Mouse (Mus musculus): ENCODE measurements at regions not wholly inside any gene's neighbourhood (a gene's known extent, or its start where the extent isn't known, plus 50 kb on each side); places are given as distances from the start of the nearest gene placed in this dataset.

- DNase-seq (ENCODE audit: low spot score) = no peak
- intact Hi-C loops (cut with DNase I) = loop anchor here (10.0 kb wide), 1 partner anchor 224 kb away; no protein-coding TSS in a partner anchor
Observed at GRCm38 (mm10) chr5:91198620-91199019, 59.2 kb downstream of the Areg start.

- DNase-seq (ENCODE audit: low spot score) = no peak
Observed at GRCm38 (mm10) chr5:91200448-91200847, 61.0 kb downstream of the Areg start.

GRCm38 (mm10) chr5:91204225-91205005 is 65.0 kb downstream of the Areg start:
- intact Hi-C loops (cut with DNase I) = no loop called here
- DNase-seq (ENCODE audit: low spot score) = no peak

More at GRCm38 (mm10) chr5:91200448-91200847, 61.0 kb downstream of the Areg start:
- intact Hi-C loops (cut with DNase I) = no loop called here

DNA sequence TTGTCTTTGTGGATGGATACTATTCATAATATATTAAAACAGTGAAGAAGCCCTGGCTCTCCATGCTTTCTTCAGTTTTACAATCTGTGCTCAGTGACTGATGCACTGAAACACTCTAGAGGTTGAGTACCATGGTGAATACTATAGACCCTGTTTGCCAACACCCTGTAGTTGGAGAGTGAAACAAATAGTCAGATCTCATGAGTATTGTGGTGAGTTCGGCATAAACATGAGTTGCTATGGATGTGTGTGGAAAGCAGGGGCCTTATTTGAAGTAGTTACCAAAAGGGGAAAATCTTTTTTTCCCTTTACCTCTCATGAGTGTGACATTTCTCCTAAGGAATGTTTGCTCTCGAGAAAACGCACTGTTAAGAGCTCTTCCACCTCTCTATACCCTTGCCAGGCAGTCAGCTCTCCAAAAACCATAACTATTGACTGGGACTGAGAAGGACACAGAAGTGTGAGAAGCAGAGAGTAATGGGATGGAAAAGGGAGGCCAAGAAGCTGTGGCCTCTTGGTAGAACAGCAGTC is 66.0 kb downstream of the Areg start:
- intact Hi-C loops (cut with DNase I) = no loop called here
- no peak for DNase-seq (ENCODE audit: low spot score)

- DNase-seq (ENCODE audit: low spot score) = no peak
- intact Hi-C loops (cut with DNase I) = no loop called here
Observed at GRCm38 (mm10) chr5:91206569-91207490, 67.4 kb downstream of the Areg start.

DNA sequence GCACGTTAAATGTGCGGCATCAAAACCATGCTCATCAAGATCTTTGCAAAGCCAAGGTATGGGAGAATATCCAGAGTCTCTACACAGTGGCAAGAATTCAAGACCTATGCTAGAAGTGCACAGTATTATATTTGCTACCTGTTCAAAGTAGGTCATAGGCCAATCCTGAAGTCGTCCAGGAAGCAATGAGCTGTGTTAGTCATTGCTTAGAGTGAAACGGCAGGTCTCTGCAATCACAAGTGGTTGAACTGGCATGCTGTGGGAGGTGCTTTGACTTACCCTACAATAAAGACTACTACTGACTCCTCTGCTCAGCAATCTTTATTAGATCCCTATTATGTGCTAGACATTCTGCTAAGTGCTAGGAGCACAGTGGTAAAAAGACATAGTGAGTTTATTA is 80.8 kb downstream of the Areg start:
- DNase-seq (ENCODE audit: low spot score) = no peak
- intact Hi-C loops (cut with DNase I) = no loop called here

DNA sequence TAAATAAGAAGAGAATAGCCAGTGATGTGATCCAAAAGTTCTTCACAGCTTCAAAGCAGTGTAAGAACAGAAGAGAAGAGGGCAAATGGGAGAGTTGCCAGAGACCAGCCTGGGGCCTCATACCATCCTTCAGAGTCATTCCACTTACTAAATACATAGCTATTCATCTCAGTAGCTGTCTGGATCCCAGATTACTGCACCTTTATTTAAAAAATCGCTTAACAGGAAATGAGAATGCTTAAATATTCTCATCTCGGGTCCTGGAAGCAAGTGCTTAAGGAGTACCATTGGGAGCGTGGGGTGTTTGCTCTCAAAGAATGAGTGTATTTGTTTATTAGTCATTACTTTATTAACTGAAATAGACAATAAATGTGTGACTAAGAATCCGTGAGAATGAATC is 102.3 kb downstream of the Areg start:
- intact Hi-C loops (cut with DNase I) = no loop called here
- no peak for DNase-seq (ENCODE audit: low spot score)

DNA sequence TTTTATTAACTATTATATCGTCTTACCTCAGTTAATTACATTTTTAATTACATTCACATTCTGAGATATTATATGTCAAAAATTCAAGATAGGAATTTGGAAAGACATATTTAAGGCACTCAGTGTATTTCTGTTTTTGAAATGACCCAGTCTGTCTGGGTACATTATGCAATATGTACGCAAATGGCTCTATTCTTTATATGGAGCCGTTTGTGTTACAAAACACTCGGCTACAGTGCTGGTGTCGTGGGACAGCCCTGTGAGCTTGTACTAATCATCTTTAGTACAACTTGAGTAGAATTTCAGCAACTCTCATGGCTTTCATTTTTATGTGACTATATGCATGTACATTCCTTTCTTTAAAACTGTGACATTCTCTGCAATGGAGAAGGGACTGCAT is 108.0 kb downstream of the Areg start:
- intact Hi-C loops (cut with DNase I) = no loop called here
- DNase-seq (ENCODE audit: low spot score) = no peak

DNA sequence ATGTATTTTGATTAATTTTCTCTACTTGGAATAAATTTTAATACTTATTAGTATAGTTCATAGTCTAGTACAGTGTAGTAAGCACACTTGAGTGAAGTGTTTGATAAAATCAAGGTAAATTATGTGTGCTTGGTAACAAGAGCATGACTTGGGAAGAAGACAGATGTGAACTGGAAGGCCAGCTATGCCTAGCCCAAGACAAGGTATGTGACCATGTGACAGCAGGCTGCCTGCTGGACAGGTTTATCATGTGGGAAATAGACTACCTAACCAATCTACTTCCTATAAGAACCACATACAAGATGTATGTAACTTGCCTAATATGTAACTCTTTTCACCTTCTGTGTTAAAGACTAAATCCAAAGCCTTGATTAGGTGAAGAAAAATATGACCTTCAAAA is 122.5 kb downstream of the Areg start:
- intact Hi-C loops (cut with DNase I) = no loop called here
- no peak for DNase-seq (ENCODE audit: low spot score)

- no peak for DNase-seq (ENCODE audit: low spot score)
- intact Hi-C loops (cut with DNase I) = no loop called here
Observed at GRCm38 (mm10) chr5:91262526-91262925, 123.1 kb downstream of the Areg start.

- intact Hi-C loops (cut with DNase I) = no loop called here
- no peak for DNase-seq (ENCODE audit: low spot score)
Observed at GRCm38 (mm10) chr5:91270747-91271146, 131.3 kb downstream of the Areg start.

DNA sequence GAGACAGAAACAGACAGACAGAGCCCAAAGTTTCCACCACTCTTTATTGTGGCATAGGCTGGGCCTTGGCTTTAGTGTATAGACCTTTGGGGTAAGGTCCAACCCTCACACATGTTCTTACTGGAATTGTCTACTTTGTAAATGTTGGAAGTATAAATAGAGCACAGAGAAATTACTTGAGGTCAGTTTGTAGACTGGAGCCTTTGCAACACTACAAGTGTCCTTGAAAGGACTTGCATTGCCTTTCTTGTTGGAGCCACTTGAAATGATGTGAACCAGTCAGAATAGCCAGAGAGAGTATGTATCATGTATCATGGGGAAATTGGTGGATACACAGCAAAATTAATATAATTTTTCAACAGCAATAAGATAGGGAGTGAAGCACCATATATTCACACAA is 131.4 kb downstream of the Btc start:
- intact Hi-C loops (cut with DNase I) = no loop called here

DNA sequence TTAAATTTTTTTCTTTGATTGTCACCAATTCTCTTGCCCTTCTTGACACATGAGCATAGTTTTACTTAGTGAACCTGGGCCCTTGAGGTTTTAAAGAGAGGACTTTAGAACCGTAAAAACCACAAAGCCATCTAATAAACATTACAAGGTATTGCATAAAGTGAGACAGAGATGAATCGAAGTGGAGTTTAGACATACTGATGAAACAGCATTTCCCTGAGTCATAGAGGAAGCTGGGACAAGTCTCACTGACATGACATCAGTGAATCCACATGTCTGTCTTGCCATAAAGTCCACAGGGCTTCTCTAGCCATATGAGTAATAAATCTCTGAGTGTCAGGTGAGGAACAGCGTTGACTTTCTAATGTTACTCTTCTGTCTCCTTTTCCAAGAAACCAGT is 128.4 kb downstream of the Btc start:
- intact Hi-C loops (cut with DNase I) = no loop called here
- DNase-seq (ENCODE audit: low spot score) = no peak

More for the DNA sequence above, 131.4 kb downstream of the Btc start:
- DNase-seq (ENCODE audit: low spot score) = no peak

DNA sequence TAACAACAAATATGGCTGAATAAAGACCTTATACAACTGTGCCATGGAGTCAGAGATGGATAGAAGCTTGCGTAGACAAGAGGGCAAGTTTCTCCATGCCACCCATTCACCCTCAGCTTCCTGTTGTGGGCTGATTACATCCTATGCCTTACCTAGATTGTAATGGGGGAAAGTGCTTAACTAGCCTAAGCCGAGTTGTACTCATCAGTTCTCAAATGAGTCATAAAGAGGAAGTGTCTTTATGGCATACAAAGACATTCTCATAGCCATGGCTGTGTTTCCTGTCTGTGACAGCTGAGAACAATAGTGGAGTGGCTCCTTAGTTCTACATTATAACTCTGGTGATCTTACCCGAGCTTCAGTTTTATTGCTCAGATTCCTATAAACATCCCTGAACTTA is 124.3 kb downstream of the Btc start:
- intact Hi-C loops (cut with DNase I) = no loop called here
- DNase-seq (ENCODE audit: low spot score) = no peak

DNA sequence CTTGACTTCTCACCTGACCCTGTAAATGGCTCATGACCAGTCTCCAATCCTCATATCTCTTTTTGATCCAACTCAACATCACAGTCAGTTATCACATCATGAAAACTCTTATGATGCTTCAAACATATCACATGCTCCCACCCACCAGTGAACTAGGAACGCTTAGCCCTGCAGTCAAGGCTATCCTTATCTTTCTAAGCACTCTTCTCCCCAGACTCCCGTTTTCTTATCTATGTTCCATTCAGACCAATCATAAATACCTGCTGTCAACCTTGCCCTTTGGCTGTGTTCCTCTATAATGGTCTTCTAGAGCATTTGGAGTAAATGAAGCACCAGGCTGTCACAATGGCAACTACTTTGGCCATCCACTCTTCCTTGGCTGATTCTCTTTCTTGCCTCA is 123.3 kb downstream of the Btc start:
- no peak for DNase-seq (ENCODE audit: low spot score)
- intact Hi-C loops (cut with DNase I) = no loop called here

DNA sequence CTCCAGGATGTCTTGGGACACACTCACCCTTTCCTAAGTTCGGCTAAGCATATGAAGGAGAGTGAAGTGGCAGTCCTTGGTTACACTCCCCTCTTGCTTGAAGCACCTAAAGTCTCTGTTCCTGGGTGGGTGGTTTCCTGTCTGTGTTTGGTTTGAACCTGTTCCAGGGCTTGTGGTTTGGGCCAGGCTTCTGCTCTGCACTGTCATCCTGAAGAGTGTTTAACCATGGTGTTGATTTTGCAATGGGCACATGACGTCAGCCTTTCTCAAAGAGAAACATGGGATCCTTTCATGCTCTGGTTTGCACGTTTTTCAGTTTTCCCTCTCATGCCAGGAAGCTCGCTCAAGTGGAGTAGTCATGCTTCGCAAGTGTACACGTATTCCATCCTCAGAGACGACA is 119.8 kb downstream of the Btc start:
- no peak for DNase-seq (ENCODE audit: low spot score)

DNA sequence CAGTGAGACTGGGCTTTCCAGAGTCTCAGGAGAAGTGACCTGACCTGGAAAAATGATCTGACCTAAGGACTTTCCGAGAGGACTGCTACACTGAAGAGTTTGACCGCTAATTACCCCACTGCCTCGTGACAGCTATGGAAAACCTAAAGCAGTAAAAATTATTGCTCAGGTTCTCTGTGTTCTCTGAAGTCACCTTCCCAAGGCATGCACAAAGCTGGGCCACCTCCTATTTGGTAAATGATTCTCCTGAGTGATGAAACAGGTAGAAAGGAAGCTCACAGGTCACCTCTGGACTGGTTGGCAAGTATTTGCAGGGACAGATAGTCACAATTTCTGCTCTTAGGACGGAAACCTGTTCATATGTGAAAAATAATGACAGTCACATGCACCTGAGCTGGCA is 109.7 kb downstream of the Btc start:
- intact Hi-C loops (cut with DNase I) = no loop called here
- DNase-seq (ENCODE audit: low spot score) = no peak

More for the DNA sequence above, 119.8 kb downstream of the Btc start:
- intact Hi-C loops (cut with DNase I) = no loop called here

- intact Hi-C loops (cut with DNase I) = no loop called here
- no peak for DNase-seq (ENCODE audit: low spot score)
Observed at GRCm38 (mm10) chr5:91294957-91295356, 107.8 kb downstream of the Btc start.

DNA sequence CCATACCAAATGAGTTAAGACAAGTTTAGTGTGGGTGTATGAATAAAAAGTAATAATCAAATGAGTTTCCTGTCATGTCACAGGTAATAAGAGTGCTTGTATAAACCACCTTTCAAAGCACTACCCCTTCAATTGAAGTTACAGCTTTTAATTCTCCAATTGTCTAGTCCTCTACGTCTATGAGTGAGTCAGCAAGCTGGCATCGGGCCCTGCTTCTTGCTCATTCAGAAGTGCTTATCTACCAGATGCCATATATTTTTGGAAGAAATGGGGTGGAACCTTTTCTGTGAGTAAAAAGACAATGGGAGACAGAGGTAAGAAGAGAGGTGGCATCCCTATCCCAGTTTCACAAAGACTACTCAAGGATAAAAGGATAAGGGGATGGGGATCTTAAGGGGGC is 105.7 kb downstream of the Btc start:
- intact Hi-C loops (cut with DNase I) = no loop called here
- DNase-seq (ENCODE audit: low spot score) = no peak

GRCm38 (mm10) chr5:91302114-91302513 is 100.7 kb downstream of the Btc start:
- DNase-seq (ENCODE audit: low spot score) = no peak
- intact Hi-C loops (cut with DNase I) = loop anchor here (10.0 kb wide), 1 partner anchor 637 kb away; no protein-coding TSS in a partner anchor

DNA sequence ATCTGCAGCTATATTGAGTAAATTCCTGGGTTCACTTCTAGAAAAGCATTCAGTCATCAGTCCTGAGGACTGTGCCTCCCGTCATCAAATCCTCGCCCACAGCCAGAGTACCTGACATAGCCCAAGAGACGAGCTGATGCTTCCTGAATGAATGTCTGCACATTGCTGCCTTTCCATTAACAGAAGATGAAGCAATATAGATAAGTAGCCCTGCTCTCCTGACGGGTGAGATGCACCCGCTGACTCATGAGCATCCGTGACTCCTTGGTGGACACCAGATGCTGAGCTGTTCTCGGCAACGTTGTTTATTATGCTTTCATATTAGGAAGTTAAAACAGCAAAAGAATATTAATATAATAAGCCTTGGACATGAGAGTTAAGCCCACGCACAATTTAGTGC is 99.9 kb downstream of the Btc start:
- intact Hi-C loops (cut with DNase I) = loop anchor here (10.0 kb wide), 1 partner anchor 638 kb away; no protein-coding TSS in a partner anchor
- no peak for DNase-seq (ENCODE audit: low spot score)

Measured in heart, postnatal 25 days (tissue).